Mouse (Mus musculus): Measurements from ENCODE around the gene Exoc6.

The Exoc6 gene

DNA sequence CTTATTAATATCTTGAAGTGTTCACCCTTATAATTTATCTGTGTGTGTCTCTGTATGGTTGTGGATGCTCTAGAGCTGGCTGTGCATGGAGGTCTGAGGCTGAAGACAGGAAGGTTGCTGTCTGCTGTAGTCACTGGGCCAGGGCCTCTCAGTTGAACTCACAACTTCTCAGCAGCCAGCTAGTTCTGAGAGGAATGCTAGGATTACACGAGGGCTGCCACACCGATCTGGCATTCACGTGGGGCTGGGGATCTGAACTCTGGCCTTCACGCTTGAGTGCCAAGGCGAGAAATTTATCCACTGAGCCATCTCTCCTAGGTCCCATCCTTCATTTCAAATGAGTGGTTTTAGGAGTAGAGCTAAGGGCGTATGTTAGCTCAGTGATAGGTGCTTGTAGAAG, 30.2 kb downstream of the Exoc6 start:
- no peak for DNase-seq

DNA sequence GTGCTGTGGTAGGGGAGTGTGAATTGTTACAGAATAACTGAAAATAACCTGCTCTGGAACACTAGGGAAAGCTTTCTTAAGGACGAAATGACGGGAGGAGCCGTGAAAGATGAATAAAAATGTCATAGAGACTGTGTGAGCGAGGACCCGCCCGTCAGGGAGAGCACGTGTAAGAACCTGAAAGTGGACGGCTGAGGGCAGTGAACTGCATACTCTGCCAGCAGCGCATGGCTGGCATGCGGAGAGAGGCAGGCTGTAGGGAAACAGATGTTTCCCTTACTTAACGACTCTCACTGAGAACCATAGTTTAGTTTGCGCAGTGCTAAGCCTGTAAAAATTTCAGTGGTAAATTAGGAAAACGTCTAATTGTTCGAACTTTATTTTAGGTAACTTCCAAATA, 35.0 kb downstream of the Exoc6 start:
- DNase-seq = no peak

- DNase-seq = no peak
Observed at GRCm38 (mm10) chr19:37585684-37586083, 35.5 kb downstream of the Exoc6 start.

- DNase-seq = no peak
Observed at GRCm38 (mm10) chr19:37590544-37590943, 40.3 kb downstream of the Exoc6 start.

GRCm38 (mm10) chr19:37601968-37602848, 52.0 kb downstream of the Exoc6 start:
- DNase-seq = peak in 1 of 2 experiments; percentile 15

GRCm38 (mm10) chr19:37609991-37610390, 59.8 kb downstream of the Exoc6 start:
- DNase-seq = no peak

DNA sequence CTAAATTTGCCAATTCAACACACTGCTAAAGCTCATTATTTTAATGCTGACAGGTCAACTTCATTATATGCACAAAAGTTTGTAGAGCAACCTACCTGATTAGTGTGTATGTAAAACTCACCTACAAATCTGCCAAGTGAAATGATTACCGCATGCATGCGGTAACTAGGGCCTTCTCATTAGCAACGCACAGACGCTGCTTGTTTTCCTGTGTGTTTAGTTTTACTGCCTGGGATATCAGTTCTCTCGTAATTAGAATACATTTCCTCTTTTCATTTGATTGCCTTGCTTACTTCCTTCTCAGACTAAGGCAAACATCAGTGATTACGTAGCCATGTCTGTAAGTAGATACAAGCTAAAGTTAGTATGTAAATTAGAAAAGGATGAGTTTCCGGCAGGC, 62.7 kb downstream of the Exoc6 start:
- no peak for DNase-seq

DNA sequence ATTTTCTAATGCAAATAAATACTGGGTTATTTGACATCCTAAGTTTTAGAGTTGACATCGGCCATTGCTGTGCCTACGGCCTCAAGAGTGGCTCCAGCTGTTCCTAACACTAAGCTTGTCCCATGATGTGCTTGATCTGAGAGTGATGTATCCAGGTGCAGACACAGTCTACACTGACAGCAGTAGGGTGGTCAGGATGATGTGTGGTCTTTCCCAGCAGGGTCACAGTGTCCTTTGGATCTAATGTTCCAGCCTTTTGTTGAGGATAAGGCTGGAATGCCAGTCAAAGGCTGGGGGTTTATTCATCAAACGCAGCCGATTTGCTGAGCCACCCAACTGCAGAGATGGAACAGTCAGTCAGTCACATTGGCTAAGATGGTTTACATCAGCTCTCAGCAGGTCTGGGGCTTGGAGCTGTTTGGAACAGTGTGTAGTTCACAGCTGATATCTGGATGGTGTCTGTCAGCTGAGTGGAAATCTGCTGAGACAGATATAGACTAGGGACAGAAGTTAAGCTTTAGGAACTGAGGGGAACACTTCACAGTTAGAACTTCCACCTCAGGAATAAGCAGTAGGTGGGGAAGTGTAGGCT, 64.9 kb downstream of the Exoc6 start:
- no peak for DNase-seq

DNA sequence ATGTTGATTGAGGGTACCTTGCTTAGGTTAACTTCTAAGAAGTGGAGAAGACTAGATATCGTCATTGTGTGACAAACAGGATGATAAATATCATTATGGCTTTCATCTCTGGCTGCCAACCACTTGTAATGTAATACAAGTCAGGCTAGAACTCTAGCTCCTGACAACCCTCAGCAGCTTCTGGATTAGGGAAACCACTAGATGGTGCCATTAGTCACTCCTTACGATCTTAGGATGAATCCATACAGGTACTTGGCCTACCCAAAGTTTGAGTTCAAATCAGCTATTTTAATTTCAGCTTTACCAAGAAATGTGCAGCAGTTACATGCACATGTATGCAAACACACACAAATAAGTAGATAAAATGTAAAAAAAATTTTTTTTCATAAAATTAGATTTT, 97.8 kb downstream of the Exoc6 start:
- DNase-seq = no peak

DNA sequence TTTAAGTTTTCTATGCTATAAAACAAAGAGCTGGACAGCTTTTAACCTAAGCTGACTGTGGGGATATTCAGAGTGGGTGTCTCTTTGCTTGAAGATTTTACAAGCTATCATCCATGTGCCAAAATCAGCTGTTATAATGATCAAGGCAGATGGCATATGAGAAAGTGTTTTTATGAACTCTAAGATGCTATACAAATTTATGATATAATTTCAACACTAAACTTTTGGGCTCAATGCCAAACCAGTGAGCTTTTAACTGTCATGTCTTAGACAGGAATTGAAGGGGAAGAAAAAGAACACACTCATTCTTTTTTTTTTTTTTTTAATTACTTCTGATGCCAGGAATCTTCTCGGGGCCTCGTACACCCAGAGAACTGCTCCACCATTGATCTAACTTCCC, 100.3 kb downstream of the Exoc6 start:
- DNase-seq = no peak

DNA sequence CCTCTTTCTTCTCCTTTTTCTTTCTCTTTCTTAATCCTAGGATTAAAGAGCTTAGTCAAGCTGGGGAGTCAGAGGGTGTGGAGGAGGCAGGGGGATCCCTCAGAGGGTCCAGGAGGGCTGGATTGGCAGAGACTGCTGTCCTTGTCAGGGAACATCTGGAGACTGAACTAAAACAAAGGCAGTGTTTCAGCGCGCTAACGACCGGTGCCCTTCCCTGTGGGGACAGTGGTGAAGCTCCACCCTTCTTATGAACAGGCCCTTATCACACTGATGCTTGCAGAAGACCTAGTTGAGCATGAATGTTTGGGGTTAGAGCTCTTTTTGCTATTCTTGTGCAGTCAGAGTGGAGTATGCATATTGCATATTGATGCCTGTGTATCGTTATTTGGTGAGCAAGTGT, 103.8 kb downstream of the Exoc6 start:
- no peak for DNase-seq

DNA sequence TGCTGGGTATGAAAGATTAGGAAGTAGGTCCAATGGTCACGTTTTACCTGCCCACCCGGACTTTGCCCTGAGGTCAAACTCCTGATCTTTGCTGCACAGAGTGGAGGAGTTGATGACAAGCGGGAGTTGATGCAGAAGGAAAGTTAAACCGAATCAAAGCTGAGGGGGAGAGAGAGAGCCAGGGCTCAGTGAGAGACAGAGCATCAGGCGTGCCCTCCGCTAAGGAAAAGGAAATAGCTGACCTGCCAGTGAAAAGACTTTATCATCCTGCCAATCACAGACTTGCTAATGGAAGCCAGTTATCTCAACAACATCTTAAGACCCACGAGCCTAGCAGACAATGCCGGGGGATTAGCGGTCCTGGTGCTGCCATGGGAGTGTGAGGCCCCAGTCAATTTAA, 106.2 kb downstream of the Exoc6 start:
- no peak for DNase-seq

- DNase-seq = no peak
Observed at GRCm38 (mm10) chr19:37665256-37665655, 115.0 kb downstream of the Exoc6 start.

GRCm38 (mm10) chr19:37667855-37668594, 117.8 kb downstream of the Exoc6 start:
- DNase-seq = no peak

- DNase-seq = no peak
Observed at GRCm38 (mm10) chr19:37668657-37669056, 118.4 kb downstream of the Exoc6 start.

GRCm38 (mm10) chr19:37669486-37669885, 119.3 kb downstream of the Exoc6 start:
- no peak for DNase-seq

GRCm38 (mm10) chr19:37673393-37673792, 123.2 kb downstream of the Exoc6 start:
- no peak for DNase-seq

GRCm38 (mm10) chr19:37685281-37685680, 135.1 kb downstream of the Exoc6 start, which contains the start of gene Cyp26c1:
Gene Cyp26c1, plus strand, starts transcription at chr19:37685581.
- no peak for DNase-seq

- no peak for DNase-seq
Observed at GRCm38 (mm10) chr19:37686347-37686746, 136.1 kb downstream of the Exoc6 start.

DNA sequence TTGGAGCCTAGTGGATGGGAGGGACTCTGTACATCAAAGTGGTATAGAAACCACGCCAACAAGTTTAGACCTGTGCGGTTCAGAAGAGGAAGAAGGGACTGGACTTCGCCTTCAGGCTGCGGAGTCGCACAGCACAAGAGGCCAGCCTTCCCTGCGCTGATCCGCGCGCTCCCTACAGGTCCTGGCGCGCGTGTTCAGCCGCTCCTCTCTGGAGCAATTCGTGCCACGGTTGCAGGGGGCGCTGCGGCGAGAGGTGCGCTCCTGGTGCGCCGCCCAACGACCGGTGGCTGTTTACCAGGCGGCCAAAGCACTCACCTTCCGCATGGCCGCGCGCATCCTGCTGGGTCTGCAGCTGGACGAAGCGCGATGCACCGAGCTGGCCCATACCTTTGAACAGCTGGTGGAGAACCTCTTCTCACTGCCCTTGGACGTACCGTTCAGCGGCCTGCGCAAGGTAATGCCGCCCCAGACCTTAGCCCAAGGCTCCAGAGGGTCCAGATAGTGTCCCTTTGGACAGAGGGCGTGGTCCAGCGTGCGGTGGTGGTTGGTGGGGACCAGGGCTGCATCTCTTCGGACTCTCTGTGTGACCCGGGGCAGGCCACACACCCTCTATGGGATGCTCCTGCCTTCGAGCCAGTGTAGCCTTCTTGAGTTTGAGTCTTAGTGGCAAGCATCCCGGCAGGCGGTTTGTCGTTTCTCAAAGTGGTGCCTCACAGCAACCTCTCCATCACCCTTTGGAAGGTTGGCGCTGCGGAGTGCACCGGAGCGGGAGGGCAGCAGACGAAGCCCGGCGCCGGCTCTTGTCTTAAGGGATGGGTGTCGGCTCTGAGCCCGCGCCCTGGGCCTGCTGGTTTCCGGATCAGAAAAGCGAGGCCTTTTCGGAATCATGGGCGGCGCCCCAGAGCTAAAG, 137.0 kb downstream of the Exoc6 start:
- no peak for DNase-seq

GRCm38 (mm10) chr19:37689478-37689877, 139.3 kb downstream of the Exoc6 start:
- no peak for DNase-seq

DNA sequence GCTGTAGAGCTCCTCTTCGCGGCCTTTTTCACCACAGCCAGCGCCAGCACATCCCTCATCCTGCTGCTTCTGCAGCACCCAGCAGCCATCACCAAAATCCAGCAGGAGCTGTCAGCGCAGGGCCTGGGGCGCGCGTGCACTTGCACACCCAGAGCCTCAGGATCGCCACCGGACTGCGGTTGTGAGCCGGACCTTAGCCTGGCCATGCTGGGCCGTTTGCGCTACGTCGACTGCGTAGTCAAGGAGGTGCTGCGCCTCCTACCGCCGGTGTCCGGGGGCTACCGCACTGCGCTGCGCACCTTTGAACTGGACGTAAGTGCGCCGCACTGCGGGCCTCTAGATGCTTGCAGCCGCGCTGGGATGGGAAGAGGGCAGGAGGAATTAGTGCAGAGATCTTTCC, 140.5 kb downstream of the Exoc6 start:
- no peak for DNase-seq

DNA sequence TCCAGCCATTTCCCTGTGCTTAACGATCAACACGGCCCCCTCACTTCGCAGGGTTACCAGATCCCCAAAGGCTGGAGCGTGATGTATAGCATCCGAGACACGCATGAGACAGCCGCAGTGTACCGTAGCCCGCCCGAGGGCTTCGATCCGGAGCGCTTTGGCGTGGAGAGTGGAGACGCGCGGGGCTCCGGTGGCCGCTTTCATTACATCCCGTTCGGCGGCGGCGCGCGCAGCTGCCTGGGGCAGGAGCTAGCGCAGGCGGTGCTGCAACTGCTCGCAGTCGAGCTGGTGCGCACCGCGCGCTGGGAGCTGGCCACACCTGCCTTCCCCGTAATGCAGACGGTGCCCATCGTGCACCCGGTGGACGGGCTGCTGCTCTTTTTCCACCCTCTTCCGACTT, 142.7 kb downstream of the Exoc6 start:
- DNase-seq = no peak

Measured in cerebellum, postnatal 36 days (tissue).